Mouse (Mus musculus): ENCODE measurements around the gene C2. TPM values are rescaled to one million over a fixed set of nuclear protein-coding genes. Genes with fewer than 3 reads are reported as not detected.

The C2 gene
- polyA plus RNA-seq, 1 experiment: 62.9 TPM

DNA sequence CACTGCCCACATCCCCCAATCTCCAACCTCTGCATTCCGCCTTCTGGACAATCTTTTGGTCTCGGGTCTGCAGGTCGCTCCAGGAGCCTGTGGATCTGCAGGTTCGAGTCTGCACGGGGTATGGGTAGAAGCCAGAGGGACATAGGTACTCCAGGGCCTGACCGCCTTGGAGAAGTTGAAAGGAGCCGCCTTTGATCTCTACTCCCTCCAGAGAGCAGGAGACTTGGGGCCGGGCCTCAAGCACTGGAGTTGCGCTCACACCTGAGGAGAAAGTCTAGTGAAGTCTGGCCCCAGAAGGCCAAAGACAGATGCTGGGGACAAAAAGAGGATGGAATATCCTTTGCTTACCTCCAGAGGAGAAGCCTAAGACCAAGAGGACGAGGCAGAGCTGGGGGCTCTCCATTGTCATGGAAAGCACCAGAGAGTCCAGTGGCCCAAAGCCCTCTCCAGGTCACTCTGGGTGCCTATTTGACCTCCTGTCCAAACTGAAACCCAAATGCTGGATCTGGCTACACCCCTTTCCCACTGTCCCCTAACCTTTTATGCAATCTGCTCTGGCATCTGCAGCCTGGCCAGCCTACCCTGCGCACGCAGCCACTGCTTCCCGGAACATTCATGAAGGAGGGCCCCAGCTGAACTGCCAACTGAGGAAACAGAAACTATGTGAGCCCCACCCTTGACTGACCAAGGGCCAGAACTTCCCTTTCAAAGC lies 36.2 kb downstream of the C2 start:
- no peak for TF ChIP-seq CTCF (conservative IDR thresholded peaks at IDR 0.05; ENCODE audit: insufficient read depth, insufficient read length, low read depth, low read length)
- no peak for TF ChIP-seq POLR2A (IDR thresholded peaks at IDR 0.05; ENCODE audit: low read depth, low read length)
- peak overlapping the region; percentile 93 for H3K27ac ChIP-seq (ENCODE audit: insufficient read depth, low read depth, low read length)
- no peaks in the 10 kb centered on the region for H3K36me3 ChIP-seq (ENCODE audit: control insufficient read depth, insufficient read depth, low read length)
- WGBS: 39% methylated on average over 13 of the region's 13 CpGs
- DNase-seq: peak; percentile 87
- peak overlapping the region; percentile 42 for H3K4me3 ChIP-seq (ENCODE audit: insufficient read depth, low read depth, low read length)
- H3K4me1 ChIP-seq (ENCODE audit: control insufficient read depth, insufficient read depth, low read length): peaks cover 6% of the 10 kb centered on the region; the same call in 1 of the 2 replicates
- H3K27me3 ChIP-seq (replicated peaks; ENCODE audit: control insufficient read depth, insufficient read depth, low read length): no peaks in the 10 kb centered on the region

DNA sequence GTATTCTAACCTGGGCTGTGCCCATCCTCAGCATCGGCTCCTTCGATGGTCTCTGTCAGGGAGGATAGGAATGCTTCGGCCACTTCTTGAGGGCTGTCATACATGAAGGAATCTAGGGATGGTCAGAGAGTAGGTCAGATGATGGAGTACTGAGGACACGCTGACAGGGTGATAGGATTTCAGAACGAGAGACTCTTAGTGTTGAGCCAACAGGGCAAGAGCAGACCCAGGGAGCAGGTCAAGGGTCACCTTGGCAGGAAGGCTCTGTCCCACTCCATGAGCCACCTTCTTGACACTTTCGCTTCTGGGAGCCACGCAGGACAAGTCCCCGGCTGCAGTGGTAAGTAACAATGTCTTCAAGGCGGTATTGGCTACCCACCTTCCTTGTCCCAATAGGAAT lies 37.6 kb downstream of the C2 start:
- TF ChIP-seq POLR2A (IDR thresholded peaks at IDR 0.05; ENCODE audit: low read depth, low read length) (no peak), CTCF (conservative IDR thresholded peaks at IDR 0.05; ENCODE audit: insufficient read depth, insufficient read length, low read depth, low read length) (no peak)
- Histone ChIP-seq H3K4me1 (ENCODE audit: control insufficient read depth, insufficient read depth, low read length) (peaks cover 6% of the 10 kb centered on the region; the same call in 1 of the 2 replicates), H3K36me3 (ENCODE audit: control insufficient read depth, insufficient read depth, low read length) (no peaks in the 10 kb centered on the region), H3K27me3 (replicated peaks; ENCODE audit: control insufficient read depth, insufficient read depth, low read length) (no peaks in the 10 kb centered on the region), H3K27ac (ENCODE audit: insufficient read depth, low read depth, low read length) (no peak overlapping the region), H3K4me3 (ENCODE audit: insufficient read depth, low read depth, low read length) (no peak overlapping the region)
- 65% methylated on average over 9 of the region's 9 CpGs for WGBS
- DNase-seq: no peak

DNA sequence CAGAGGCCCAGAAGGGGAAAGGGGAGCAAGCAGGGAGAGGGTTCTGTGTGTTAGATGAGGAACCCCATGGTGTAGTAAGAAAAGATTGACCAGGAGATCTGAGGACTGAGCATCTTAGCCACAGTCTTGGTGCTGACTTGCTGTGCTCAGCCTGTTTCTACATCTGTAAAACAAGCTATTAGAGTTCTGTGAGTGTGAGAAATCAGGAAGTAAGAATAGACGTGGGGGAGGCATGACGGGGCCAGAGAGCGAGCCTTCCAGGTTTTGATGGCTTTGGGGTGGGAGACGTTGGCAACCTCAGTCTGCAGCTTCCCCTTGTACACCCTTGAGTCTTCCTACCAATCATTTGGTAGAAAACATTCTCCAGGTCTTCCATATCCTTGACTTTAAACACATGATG lies 39.4 kb downstream of the C2 start:
- H3K4me3 ChIP-seq (ENCODE audit: insufficient read depth, low read depth, low read length): no peak overlapping the region
- DNase-seq: no peak
- H3K36me3 ChIP-seq (ENCODE audit: control insufficient read depth, insufficient read depth, low read length): no peaks in the 10 kb centered on the region
- whole genome bisulfite sequencing: 63% methylated on average over 4 of the region's 4 CpGs
- H3K4me1 ChIP-seq (ENCODE audit: control insufficient read depth, insufficient read depth, low read length): peaks cover 6% of the 10 kb centered on the region; the same call in 1 of the 2 replicates
- H3K27me3 ChIP-seq (replicated peaks; ENCODE audit: control insufficient read depth, insufficient read depth, low read length): no peaks in the 10 kb centered on the region
- no peak overlapping the region for H3K27ac ChIP-seq (ENCODE audit: insufficient read depth, low read depth, low read length)
- no peak for TF ChIP-seq CTCF (conservative IDR thresholded peaks at IDR 0.05; ENCODE audit: insufficient read depth, insufficient read length, low read depth, low read length)
- no peak for TF ChIP-seq POLR2A (IDR thresholded peaks at IDR 0.05; ENCODE audit: low read depth, low read length)

DNA sequence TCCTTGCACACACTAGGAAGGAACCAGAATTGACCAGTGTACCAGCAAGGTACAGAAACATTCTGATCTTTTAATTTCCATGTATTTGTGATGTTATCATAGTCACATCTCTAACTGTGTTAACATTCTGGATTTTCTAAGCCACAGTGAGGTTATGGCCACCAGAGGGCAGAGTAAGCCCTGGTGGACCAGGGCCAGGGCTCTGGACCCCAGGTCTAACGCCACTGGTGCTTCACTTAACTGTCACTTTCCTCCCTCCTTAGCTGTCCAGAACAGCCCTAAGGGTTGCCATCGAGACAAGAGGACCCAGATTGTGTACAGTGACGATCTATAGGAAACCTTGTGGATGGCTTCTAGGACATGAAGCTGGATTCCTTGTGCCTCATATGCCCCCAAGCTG lies 42.2 kb downstream of the C2 start:
- Histone ChIP-seq H3K27me3 (replicated peaks; ENCODE audit: control insufficient read depth, insufficient read depth, low read length) (no peaks in the 10 kb centered on the region), H3K27ac (ENCODE audit: insufficient read depth, low read depth, low read length) (no peak overlapping the region), H3K4me3 (ENCODE audit: insufficient read depth, low read depth, low read length) (no peak overlapping the region), H3K36me3 (ENCODE audit: control insufficient read depth, insufficient read depth, low read length) (no peaks in the 10 kb centered on the region), H3K4me1 (ENCODE audit: control insufficient read depth, insufficient read depth, low read length) (peaks cover 4% of the 10 kb centered on the region; the same call in 1 of the 2 replicates)
- peak; percentile 58 for DNase-seq
- TF ChIP-seq CTCF (conservative IDR thresholded peaks at IDR 0.05; ENCODE audit: insufficient read depth, insufficient read length, low read depth, low read length): peak; percentile 72
- no peak for TF ChIP-seq POLR2A (IDR thresholded peaks at IDR 0.05; ENCODE audit: low read depth, low read length)
- WGBS: 24% methylated on average over 3 of the region's 3 CpGs

DNA sequence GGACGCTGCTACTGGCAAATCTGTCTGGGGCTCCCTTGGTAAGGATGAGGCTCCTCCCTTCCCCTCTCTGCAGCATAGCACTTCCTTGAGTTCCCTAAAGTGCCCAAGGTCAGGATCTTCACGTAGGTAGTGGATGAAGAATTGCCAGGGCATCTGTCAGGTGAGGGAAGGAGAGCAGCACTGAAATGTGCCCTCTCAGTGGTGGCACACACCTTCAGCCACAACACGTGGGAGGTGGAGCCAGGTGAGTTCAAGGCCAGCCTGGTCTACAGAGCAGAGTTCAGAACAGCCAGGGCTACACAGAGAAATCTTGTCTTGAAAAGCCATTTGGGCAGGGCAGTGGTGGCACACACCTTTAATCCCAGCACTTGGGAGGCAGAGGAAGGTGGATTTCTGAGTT lies 43.3 kb downstream of the C2 start:
- Histone ChIP-seq H3K27me3 (replicated peaks; ENCODE audit: control insufficient read depth, insufficient read depth, low read length) (no peaks in the 10 kb centered on the region), H3K36me3 (ENCODE audit: control insufficient read depth, insufficient read depth, low read length) (no peaks in the 10 kb centered on the region), H3K4me1 (ENCODE audit: control insufficient read depth, insufficient read depth, low read length) (peaks cover 4% of the 10 kb centered on the region; the same call in 1 of the 2 replicates), H3K4me3 (ENCODE audit: insufficient read depth, low read depth, low read length) (no peak overlapping the region), H3K27ac (ENCODE audit: insufficient read depth, low read depth, low read length) (no peak overlapping the region)
- 61% methylated on average over 3 of the region's 3 CpGs for WGBS
- no peak for DNase-seq
- TF ChIP-seq POLR2A (IDR thresholded peaks at IDR 0.05; ENCODE audit: low read depth, low read length) (no peak), CTCF (conservative IDR thresholded peaks at IDR 0.05; ENCODE audit: insufficient read depth, insufficient read length, low read depth, low read length) (no peak)

DNA sequence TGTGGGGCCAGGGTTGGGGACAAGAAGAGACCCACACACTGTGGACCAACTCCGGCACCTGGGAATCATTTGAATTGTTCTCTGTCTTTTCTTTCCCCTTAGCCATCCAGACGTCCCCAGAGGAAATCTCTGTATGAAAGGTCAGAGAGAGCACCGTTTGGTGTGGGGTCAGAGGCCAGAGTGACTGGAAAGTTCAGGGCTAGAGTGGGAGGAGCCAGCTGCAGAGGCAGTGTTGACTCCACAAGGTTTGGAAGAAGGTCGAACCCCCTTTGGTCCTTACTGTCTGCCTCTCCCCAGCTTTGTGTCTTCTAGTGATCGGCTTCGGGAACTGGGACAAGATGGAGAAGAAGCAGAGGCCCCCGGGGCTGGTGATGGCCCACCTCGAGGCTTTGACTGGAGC lies 44.6 kb downstream of the C2 start:
- TF ChIP-seq POLR2A (IDR thresholded peaks at IDR 0.05; ENCODE audit: low read depth, low read length): no peak
- TF ChIP-seq CTCF (conservative IDR thresholded peaks at IDR 0.05; ENCODE audit: insufficient read depth, insufficient read length, low read depth, low read length): no peak
- H3K4me3 ChIP-seq (ENCODE audit: insufficient read depth, low read depth, low read length): no peak overlapping the region

DNA sequence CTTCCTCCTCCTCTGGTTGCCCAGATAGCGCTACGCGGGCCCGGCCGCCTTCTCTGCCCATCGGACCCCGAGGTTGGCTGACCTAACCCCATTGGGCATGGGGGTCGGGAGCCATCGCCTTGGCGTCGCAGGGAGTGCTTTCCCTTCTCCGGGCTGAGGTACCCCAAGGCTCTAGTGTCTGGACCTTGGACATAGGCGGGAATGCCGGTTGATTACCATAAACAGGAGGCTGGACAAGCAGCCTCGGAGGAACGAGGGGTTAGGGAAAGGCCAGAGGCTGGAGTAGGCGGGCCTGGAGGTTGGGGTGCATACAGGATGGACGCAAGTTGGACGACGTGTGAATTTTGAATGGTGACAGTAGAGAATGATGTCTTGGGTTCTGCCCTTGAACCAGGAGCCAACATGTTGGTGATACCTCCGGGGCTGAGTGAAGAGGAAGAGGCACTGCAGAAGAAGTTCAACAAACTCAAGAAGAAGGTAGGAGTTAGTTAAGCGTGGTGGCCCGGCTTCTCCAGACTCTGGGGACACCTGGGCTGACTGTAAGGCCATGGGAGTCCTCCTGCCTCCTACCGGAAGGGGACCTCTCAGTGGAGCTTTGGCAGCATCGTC lies 47.4 kb downstream of the C2 start:
- Histone ChIP-seq H3K36me3 (ENCODE audit: control insufficient read depth, insufficient read depth, low read length) (no peaks in the 10 kb centered on the region), H3K4me3 (ENCODE audit: insufficient read depth, low read depth, low read length) (peak overlapping the region; percentile 71), H3K27me3 (replicated peaks; ENCODE audit: control insufficient read depth, insufficient read depth, low read length) (no peaks in the 10 kb centered on the region), H3K4me1 (ENCODE audit: control insufficient read depth, insufficient read depth, low read length) (peaks cover 7% of the 10 kb centered on the region; the same call in 1 of the 2 replicates), H3K27ac (ENCODE audit: insufficient read depth, low read depth, low read length) (peak overlapping the region; percentile 10; the same call in 1 of the 2 replicates)
- TF ChIP-seq CTCF (conservative IDR thresholded peaks at IDR 0.05; ENCODE audit: insufficient read depth, insufficient read length, low read depth, low read length): no peak
- TF ChIP-seq POLR2A (IDR thresholded peaks at IDR 0.05; ENCODE audit: low read depth, low read length): no peak
- WGBS: under 1% methylated on average over 25 of the region's 25 CpGs
- no peak for DNase-seq

More for the DNA sequence above, 44.6 kb downstream of the C2 start:
- Histone ChIP-seq H3K27ac (ENCODE audit: insufficient read depth, low read depth, low read length) (no peak overlapping the region), H3K36me3 (ENCODE audit: control insufficient read depth, insufficient read depth, low read length) (no peaks in the 10 kb centered on the region), H3K27me3 (replicated peaks; ENCODE audit: control insufficient read depth, insufficient read depth, low read length) (no peaks in the 10 kb centered on the region), H3K4me1 (ENCODE audit: control insufficient read depth, insufficient read depth, low read length) (peaks cover 7% of the 10 kb centered on the region; the same call in 1 of the 2 replicates)
- DNase-seq: no peak
- WGBS: 74% methylated on average over 8 of the region's 8 CpGs
